Mouse (Mus musculus): ENCODE data around the gene Gramd1b.

GRCm38 (mm10) chr9:40568070-40568469, 36.9 kb upstream of the Gramd1b start:
- TF ChIP-seq CTCF (IDR thresholded peaks at IDR 0.05; ENCODE audit: extremely low read depth, insufficient read depth, insufficient read length, insufficient replicate concordance) (no peak), POLR2A (IDR thresholded peaks at IDR 0.05; ENCODE audit: low read depth, low read length) (no peak)
